Mouse (Mus musculus) macrophage (primary cell): ENCODE data around the gene Tmem9. TPM values are rescaled to one million over a fixed set of nuclear protein-coding genes. Genes with fewer than 3 reads are reported as not detected.

Experiments
- polyA plus RNA-seq: library from polyadenylated mRNA; stranded (reverse); fragments of 250-400 nt; gene quantifications from 3 replicates; pipeline ENCODE4 v1.2.4, GENCODE M21; 2018; ENCODE audit warnings: inconsistent platforms

Tmem9 gene
- polyA plus RNA-seq, 1 experiment from 2014 or later: 11.0 TPM

Other genes with a start within 250 kb of the Tmem9 start
- gene Phlda3, start 242.0 kb upstream of the Tmem9 start, polyA plus RNA-seq: 3.9 to 19.2 TPM (median 14.7 TPM) in 3 replicates
- not detected in 3 replicates for gene Tnni1, start 228.7 kb upstream of the Tmem9 start, polyA plus RNA-seq
- 0.30 to 0.49 TPM (median 0.36 TPM) in 3 replicates for gene Lad1, start 189.6 kb upstream of the Tmem9 start, polyA plus RNA-seq
- not detected in 3 replicates for gene Tnnt2, start 171.8 kb upstream of the Tmem9 start, polyA plus RNA-seq
- gene Pkp1, start 88.9 kb upstream of the Tmem9 start, polyA plus RNA-seq: not detected in 3 replicates
- gene Igfn1, start 1.8 kb upstream of the Tmem9 start, polyA plus RNA-seq: not detected in 3 replicates
- gene Ascl5, start 42.7 kb downstream of the Tmem9 start, polyA plus RNA-seq: not detected in 3 replicates
- gene Cacna1s, start 44.6 kb downstream of the Tmem9 start, polyA plus RNA-seq: not detected in 3 replicates
- gene Kif21b, start 123.2 kb downstream of the Tmem9 start, polyA plus RNA-seq: 7.3 to 9.8 TPM (median 9.5 TPM) in 3 replicates
- gene Mroh3, start 204.7 kb downstream of the Tmem9 start, polyA plus RNA-seq: not detected in 3 replicates
- not detected in 3 replicates for gene Inava, start 226.1 kb downstream of the Tmem9 start, polyA plus RNA-seq